Mouse (Mus musculus) bone marrow, adult 2 months (tissue): Measurements from ENCODE around the gene Vps25. TPM values are rescaled to one million over a fixed set of nuclear protein-coding genes. Genes with fewer than 3 reads are reported as not detected.

ENCODE experiments used
- H3K27ac ChIP-seq: fragments of 200-500 bp; 2 replicates; pipeline ENCODE4 v1.5.1; 2012; ENCODE audit warnings: low read depth, mild to moderate bottlenecking, control low read depth, inconsistent platforms, low read length; ENCODE audit not compliant: control insufficient read depth, poor library complexity, insufficient read depth
- H3K4me1 ChIP-seq: fragments of 200-500 bp; 2 replicates; pipeline ENCODE4 v1.6.1; 2011; ENCODE audit warnings: low read length; ENCODE audit not compliant: control insufficient read depth, insufficient read depth
- H3K4me3 ChIP-seq: fragments of 200-500 bp; replicated peaks from 2 replicates; pipeline ENCODE3; 2011; ENCODE audit warnings: mild to moderate bottlenecking, low read depth, low read length, control low read depth; ENCODE audit not compliant: control insufficient read depth
- CTCF ChIP-seq: fragments of 200-500 bp; IDR thresholded peaks from 2 replicates; pipeline ENCODE4 v1.5.1; 2011; ENCODE audit warnings: low read length, control low read depth; ENCODE audit not compliant: control insufficient read depth, insufficient read depth
- POLR2A ChIP-seq: fragments of 200-500 bp; IDR thresholded peaks from 2 replicates; pipeline ENCODE4 v1.6.1; 2011; ENCODE audit warnings: low read depth, mild to moderate bottlenecking, control low read depth, low read length, borderline replicate concordance; ENCODE audit not compliant: control insufficient read depth
- WGBS: fragments of 180-500 bp; shearing (Covaris S2); methylation state at CpG from one replicate; pipeline ENCODE4 v1.1.7; 2018; 5-methylcytosine and 5-hydroxymethylcytosine counted together
- polyA plus RNA-seq: library from polyadenylated mRNA; stranded (reverse); fragments of >200 nt; gene quantifications from 2 replicates; pipeline ENCODE4 v1.2.4, GENCODE M21; 2011; ENCODE audit warnings: low replicate concordance; ENCODE audit not compliant: missing spikeins, insufficient read depth, insufficient read length

Vps25 gene
- polyA plus RNA-seq, 1 experiment: 71.9 TPM

DNA sequence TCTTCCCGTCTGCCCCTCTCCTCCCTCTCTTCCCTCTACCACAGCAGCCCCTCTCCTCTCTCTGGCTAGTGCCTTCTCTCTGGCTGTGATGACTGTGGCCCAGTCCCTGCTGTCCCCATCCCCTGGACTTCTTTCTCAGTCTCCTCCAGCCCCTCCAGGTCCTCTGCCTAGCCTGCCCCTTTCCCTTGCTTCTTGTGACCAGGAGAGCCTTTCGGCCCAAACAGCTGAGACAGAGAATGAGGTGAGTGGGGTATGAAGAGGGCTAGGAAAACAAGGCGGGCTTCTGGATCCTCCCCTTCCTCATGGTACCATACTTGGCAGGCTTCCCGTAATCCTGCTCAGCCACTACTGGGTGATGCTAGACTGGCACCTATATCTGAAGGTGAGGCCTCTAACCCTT is 21.8 kb downstream of the Vps25 start:
- TF ChIP-seq POLR2A (no peak), CTCF (no peak)
- no peak overlapping the region for H3K4me3 ChIP-seq
- WGBS: 74% methylated on average over 4 of the region's 4 CpGs
- no peak overlapping the region for H3K27ac ChIP-seq
- peaks cover 3% of the 10 kb centered on the region for H3K4me1 ChIP-seq

DNA sequence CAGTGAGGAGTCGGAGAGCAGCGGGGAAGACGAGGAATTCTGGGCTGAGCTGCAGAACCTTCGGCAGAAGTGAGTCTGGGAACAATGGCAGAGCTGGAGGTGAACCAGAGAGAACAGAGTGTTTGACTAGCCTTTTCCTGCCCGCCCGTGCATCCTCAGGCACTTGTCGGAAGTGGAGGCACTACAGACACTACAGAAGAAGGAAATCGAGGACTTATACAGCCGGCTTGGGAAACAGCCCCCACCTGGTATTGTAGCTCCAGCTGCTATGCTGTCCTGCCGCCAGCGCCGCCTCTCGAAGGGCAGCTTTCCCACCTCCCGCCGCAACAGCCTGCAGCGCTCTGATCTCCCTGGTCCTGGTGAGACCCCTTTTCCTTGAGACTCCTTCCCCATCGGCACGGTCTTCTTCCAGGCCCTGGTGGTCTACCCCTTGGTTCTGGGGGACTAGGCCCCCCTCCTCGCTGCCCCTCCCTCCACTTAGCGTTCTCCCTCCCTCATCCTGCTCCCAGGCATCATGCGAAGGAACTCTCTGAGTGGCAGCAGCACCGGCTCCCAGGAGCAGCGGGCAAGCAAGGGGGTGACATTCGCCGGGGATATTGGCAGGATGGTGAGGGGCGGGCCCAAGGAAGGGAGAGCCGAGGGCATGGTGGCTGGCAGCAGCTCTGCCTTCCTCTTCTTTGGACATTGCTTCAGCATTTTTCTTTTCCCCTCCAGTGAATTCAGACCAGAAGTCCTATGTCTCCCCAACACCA is 23.0 kb downstream of the Vps25 start:
- Histone ChIP-seq H3K27ac (no peak overlapping the region), H3K4me3 (no peak overlapping the region), H3K4me1 (peaks cover 3% of the 10 kb centered on the region)
- no peak for TF ChIP-seq POLR2A
- TF ChIP-seq CTCF: no peak
- 80% methylated on average over 27 of the region's 27 CpGs for WGBS

DNA sequence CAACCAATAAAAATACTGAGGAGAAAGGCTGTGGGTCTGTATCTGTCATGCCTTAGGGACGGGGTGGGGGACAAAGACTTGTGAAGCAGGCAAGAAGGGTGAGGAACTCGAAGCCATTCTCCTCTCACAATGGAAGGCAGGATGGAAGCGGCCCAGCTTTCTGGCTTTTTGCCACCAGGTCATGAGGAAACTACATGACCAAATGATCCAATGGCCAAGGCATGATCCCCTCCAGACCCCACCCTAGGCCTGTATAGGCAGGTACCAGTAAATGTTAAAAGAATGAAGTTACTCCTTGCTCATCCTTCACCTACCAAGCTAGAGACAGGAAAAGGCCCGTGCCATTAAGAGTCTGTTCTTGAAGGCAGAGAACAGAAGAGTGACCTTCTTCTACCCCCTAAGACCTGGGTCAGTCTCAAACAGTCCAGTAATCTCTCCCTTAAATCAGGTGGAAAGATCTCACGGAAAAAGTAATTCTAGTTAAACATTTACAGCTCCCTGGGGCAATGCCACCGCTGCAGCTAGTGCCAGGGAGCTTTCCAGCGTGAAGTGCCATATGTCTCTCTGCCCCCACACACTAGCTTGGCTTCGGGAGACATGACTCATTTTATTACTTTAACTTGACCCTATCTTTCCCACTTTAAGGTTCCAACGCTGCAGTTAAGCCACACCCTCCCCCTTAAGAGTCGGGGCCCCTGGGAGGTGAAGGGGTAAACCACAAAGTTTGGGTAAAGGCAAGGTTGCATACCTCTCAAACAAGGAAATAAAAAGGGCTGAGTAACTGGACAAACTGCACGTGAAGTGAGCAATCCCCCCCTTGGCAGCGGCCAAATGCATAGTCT is 24.1 kb downstream of the Vps25 start:
- 45% methylated on average over 12 of the region's 12 CpGs for WGBS
- Histone ChIP-seq H3K4me1 (peaks cover 3% of the 10 kb centered on the region), H3K4me3 (peak overlapping the region; percentile 74), H3K27ac (no peak overlapping the region)
- no peak for TF ChIP-seq CTCF
- no peak for TF ChIP-seq POLR2A

DNA sequence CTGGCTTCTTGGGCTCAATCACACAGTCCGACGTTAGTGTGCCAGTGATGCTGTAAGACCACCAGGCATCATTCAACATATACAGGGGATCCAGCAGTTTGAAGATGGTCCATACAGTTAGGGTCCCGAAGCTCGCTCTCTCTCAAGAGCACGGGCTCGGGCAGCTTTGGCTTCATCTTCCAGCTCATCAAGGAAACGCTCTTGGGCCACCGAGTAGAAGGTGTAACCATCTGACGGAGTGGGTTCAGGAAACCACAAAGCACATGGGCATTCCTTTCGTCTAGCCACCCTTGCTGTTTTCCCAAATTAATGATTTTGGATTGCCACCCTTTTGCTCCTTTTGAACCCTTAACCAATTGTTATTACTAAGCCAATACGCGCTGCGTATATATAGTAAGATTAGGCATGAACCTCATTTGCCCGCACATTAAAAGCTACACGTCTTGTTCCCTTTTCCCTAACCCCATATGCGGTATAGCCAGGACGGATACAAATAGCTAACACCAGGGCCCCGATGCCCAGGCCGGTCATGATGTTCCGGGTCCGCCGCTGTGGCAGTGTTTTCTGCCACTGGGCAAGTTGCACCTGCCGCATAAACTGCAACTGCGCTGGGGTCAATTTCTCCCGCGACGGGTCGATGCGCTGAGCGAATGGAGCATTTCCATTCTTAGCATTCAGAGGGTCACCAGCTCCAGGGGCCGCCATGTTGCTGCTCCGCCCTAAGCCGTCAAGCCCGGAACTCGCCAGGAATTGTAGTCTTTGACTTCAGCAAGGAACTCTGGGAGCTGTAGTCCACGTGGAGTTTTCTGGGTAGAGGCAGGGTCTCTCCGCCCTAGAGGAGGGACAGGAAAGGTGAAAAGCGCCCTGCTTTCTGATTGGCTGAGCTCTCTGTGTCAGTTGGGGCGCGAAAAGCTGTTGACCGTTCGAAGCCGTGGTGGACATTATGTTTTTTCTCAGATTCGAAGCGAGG is 25.0 kb downstream of the Vps25 start, which contains the start of the genes Cntd1 and Coa3:
TSS of gene Cntd1 (plus strand) at position 790 of the 970 bp plus-strand sequence.
TSS of gene Coa3 (minus strand) at position 892 of the 970 bp plus-strand sequence.
- Histone ChIP-seq H3K4me3 (peak within 1 kb of the TSS; percentile 97), H3K27ac (peak within 1 kb of the TSS; percentile 43), H3K4me1 (peaks cover 3% of the 10 kb centered on the region)
- 3% methylated on average over 45 of the region's 45 CpGs for WGBS
- TF ChIP-seq CTCF (no peak), POLR2A (peak; percentile 72; the same call in 1 of the 2 replicates)

DNA sequence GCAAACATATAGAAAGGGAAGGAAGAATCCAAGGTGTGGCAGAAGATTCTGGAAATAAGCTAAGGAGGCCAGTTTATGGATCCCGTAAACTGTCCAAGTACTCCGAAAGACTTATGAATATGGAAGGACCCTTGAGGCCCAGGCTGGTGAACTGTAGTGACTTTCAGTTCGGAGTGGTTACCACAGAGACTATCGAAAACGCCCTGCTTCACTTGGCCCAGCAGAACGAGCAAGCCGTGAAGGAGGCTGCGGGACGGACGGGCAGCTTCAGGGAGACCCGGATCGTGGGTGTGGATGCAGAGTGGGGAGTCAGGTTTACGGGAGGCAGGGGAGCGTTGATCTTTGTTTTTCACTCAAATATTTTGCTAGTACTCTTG is 25.7 kb downstream of the Vps25 start:
- WGBS: 63% methylated on average over 14 of the region's 14 CpGs
- peak overlapping the region; percentile 97 for H3K4me3 ChIP-seq
- peak overlapping the region; percentile 23; the same call in 1 of the 2 replicates for H3K27ac ChIP-seq

DNA sequence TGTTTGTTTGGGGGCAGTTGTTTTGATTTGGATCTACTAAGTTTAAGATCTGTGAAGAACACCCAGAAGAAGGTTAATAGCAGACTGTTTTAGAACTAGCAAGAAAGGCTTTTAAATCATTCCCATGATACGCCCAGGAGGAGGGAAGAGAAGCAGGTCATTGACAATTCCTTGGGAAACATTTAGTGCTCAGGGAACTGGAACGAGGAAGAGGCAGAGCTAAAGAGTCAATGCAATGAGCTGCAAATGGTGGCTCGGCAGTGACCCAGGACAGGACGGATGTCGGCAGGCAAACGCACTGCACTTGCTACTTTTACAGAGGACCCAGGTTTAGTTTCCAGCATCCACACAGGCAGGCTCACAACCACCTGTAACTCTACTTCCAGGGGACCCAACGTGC is 27.3 kb downstream of the Vps25 start:
- WGBS: 70% methylated on average over 7 of the region's 7 CpGs
- no peak for TF ChIP-seq CTCF
- TF ChIP-seq POLR2A: no peak
- Histone ChIP-seq H3K4me3 (no peak overlapping the region), H3K4me1 (peaks cover 3% of the 10 kb centered on the region), H3K27ac (no peak overlapping the region)

More for the DNA sequence above, 25.7 kb downstream of the Vps25 start:
- H3K4me1 ChIP-seq: peaks cover 3% of the 10 kb centered on the region
- TF ChIP-seq CTCF: no peak
- TF ChIP-seq POLR2A: no peak

DNA sequence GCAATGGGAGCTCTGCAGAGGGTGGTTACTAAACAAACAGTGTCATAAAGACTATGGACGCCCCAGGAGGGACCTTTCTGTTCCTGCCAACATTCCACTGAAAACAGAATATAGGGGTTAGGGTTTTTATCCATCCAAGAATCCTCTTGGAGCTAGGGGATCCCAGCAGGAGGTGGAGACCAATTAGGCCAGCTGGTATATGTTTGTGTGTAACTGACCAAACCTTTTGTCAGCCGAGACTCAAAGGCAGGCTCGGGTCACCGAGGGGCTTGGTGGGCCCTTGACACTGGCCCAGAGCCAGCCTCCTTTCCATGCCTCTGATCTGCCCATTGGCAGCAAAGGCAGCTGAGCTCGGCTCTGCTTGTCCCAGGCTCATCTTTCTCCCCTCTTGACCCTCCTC is 29.4 kb downstream of the Vps25 start:
- 74% methylated on average over 5 of the region's 5 CpGs for WGBS
- peaks cover 2% of the 10 kb centered on the region for H3K4me1 ChIP-seq
- H3K27ac ChIP-seq: no peak overlapping the region
- no peak overlapping the region for H3K4me3 ChIP-seq
- TF ChIP-seq CTCF (no peak), POLR2A (no peak)
